Mouse (Mus musculus) liver, embryonic 11.5 days (tissue): ENCODE results near the gene Lrmda. TPM values are rescaled to one million over a fixed set of nuclear protein-coding genes. Genes with fewer than 3 reads are reported as not detected.

Experiments used
- ATAC-seq: fragments of 200-750 bp; cut with Nextera tagmentation; replicated peaks from 2 replicates; pipeline ENCODE4 v1.8.0; 2017; ENCODE audit warnings: moderate number of reproducible peaks, mild to moderate bottlenecking, moderate TSS enrichment, moderate library complexity; ENCODE audit not compliant: low FRiP score
- DNase-seq: peaks from one replicate; pipeline ENCODE4 v3.0.0-alpha.2; 2017; ENCODE audit warnings: low spot score
- H3K27ac ChIP-seq: fragments of 300-500 bp; sonication (generic); 2 replicates; pipeline ENCODE4 v1.5.1; 2014; ENCODE audit warnings: mild to moderate bottlenecking, low read depth, low read length, control low read depth
- H3K27me3 ChIP-seq: fragments of 300-500 bp; sonication (generic); replicated peaks from 2 replicates; pipeline ENCODE4 v1.6.1; 2014; ENCODE audit warnings: low read length, mixed read lengths; ENCODE audit not compliant: control insufficient read depth, insufficient read depth
- H3K36me3 ChIP-seq: fragments of 300-500 bp; sonication (generic); 2 replicates; pipeline ENCODE4 v1.6.1; 2014; ENCODE audit warnings: mild to moderate bottlenecking, low read length, moderate library complexity, mixed read lengths; ENCODE audit not compliant: control insufficient read depth, insufficient read depth
- H3K4me1 ChIP-seq: fragments of 300-500 bp; sonication (generic); replicated peaks from 2 replicates; pipeline ENCODE4 v1.6.1; 2014; ENCODE audit warnings: low read length, mixed read lengths; ENCODE audit not compliant: control insufficient read depth, insufficient read depth
- H3K4me2 ChIP-seq: fragments of 300-500 bp; sonication (generic); 2 replicates; pipeline ENCODE4 v1.6.1; 2014; ENCODE audit warnings: mild to moderate bottlenecking, control low read depth, moderate library complexity
- H3K4me3 ChIP-seq: fragments of 300-500 bp; sonication (generic); 2 replicates; pipeline ENCODE4 v1.5.1; 2014; ENCODE audit warnings: low read depth, low read length, control low read depth
- H3K9ac ChIP-seq: fragments of 300-500 bp; sonication (generic); 2 replicates; pipeline ENCODE4 v1.6.1; 2014; ENCODE audit warnings: low read depth, low read length, control low read depth
- H3K9me3 ChIP-seq: fragments of 300-500 bp; sonication (generic); 2 replicates; pipeline ENCODE4 v1.6.1; 2016; ENCODE audit warnings: low read length, inconsistent platforms, mixed read lengths; ENCODE audit not compliant: control insufficient read depth
- WGBS: fragments of 180-500 bp; shearing (Covaris S2); extraction: QIAGEN DNeasy Blood & Tissue Kit; methylation state at CpG from one replicate; pipeline ENCODE4 v1.1.7; 2014; 5-methylcytosine and 5-hydroxymethylcytosine counted together
- polyA plus RNA-seq: library from polyadenylated mRNA; unstranded; fragments of >200 nt; fragmentation: Nextera tagmentation; extraction: Ambion mirVana; gene quantifications from 2 replicates; pipeline ENCODE4 v1.2.1, GENCODE M21; 2014

Lrmda gene
- polyA plus RNA-seq, 1 experiment from 2014 or later: 0.53 TPM

DNA sequence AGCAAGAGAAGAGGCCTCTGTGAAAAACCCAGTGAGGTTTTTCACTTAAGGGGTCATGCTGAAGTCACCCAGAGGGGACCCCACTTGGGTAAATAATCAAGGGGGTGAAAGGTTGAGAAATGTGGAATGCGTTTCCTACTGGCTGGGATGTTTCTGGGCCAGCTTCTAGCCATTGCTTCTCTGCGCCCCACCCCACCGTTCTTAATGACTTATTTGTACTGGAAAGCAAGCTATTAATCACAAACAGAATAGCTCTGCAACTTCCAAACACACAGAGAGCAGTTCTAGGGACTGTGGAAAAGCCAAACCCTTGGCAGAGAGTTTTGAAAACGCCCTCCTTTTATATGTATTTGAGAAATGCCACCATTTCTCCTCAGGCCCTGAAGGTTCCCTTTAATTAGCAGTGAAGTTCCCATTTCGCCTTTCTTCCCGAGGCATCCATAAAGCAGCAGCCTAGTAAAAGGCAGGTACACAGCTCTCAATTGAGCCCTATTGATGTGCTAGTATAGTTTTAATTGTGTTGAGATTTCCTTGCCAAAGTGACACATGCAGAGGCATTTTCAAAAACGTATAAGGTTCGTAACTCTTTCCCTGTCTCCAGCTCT, 70.5 kb downstream of the Lrmda start:
- 66% methylated on average over 8 of the region's 8 CpGs for WGBS
- DNase-seq: no peak
- no peak overlapping the region for H3K4me2 ChIP-seq
- no peak overlapping the region for H3K9ac ChIP-seq
- H3K4me3 ChIP-seq: no peak overlapping the region
- ATAC-seq: no peak
- H3K4me1 ChIP-seq: peaks cover 2% of the 10 kb centered on the region; the same call in 1 of the 2 replicates
- H3K9me3 ChIP-seq: 0 out of 2 replicates have a peak, but pooled peaks cover 2% of the 10 kb centered on the region
- H3K36me3 ChIP-seq: no peaks in the 10 kb centered on the region
- H3K27me3 ChIP-seq: 0 out of 2 replicates have a peak, but pooled peaks cover 3% of the 10 kb centered on the region
- H3K27ac ChIP-seq: no peak overlapping the region

DNA sequence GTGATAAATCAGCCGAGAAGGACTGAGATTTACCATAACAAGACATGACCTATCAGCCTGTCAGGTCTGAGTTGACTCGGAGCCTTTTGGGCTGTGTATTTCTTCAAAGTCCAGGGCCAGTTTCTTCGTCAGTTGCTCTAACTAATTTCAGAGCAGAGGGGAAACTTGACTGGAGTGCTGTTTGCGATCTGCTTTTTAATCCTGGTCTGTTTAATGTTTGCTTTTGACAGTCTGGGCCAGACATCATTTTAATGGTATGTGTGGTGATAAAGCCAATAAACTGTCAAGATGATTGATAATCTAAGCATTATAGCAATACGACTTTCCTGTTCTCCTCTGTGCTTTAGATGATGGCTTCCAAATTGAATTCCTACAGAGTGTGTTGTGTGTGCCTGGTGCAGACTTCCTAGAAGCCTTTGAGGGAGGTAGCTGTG, 71.3 kb downstream of the Lrmda start:
- Histone ChIP-seq H3K4me2 (no peak overlapping the region), H3K4me1 (peaks cover 2% of the 10 kb centered on the region; the same call in 1 of the 2 replicates), H3K9ac (no peak overlapping the region), H3K4me3 (no peak overlapping the region), H3K9me3 (0 out of 2 replicates have a peak, but pooled peaks cover 2% of the 10 kb centered on the region), H3K36me3 (no peaks in the 10 kb centered on the region), H3K27me3 (0 out of 2 replicates have a peak, but pooled peaks cover 3% of the 10 kb centered on the region), H3K27ac (no peak overlapping the region)
- ATAC-seq (no peak), DNase-seq (no peak)
- WGBS: 50% methylated on average over 5 of the region's 5 CpGs

DNA sequence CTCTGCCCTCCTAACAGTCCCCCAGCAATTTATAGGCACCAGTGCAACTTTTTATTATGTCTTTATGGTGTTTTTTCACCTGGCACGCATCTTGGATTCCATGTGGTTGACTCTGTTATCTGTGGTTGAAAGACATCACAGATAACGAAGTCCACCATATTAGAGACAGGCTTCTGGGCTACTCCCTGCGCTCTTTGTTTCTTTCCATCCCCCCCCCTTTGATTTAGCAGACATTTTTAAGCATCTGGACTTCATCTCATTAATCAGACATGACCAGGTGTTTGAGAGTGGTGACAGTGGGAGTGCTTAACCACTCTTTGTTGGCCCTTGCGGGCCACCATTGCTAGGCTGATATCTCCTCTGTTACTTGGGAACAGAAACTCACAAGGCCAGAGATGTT, 71.8 kb downstream of the Lrmda start:
- no peak for ATAC-seq
- Histone ChIP-seq H3K27me3 (0 out of 2 replicates have a peak, but pooled peaks cover 3% of the 10 kb centered on the region), H3K9me3 (0 out of 2 replicates have a peak, but pooled peaks cover 2% of the 10 kb centered on the region), H3K27ac (no peak overlapping the region), H3K4me2 (no peak overlapping the region), H3K9ac (no peak overlapping the region), H3K4me1 (peaks cover 2% of the 10 kb centered on the region; the same call in 1 of the 2 replicates), H3K36me3 (no peaks in the 10 kb centered on the region), H3K4me3 (no peak overlapping the region)
- WGBS: 49% methylated on average over 4 of the region's 4 CpGs
- DNase-seq: no peak

DNA sequence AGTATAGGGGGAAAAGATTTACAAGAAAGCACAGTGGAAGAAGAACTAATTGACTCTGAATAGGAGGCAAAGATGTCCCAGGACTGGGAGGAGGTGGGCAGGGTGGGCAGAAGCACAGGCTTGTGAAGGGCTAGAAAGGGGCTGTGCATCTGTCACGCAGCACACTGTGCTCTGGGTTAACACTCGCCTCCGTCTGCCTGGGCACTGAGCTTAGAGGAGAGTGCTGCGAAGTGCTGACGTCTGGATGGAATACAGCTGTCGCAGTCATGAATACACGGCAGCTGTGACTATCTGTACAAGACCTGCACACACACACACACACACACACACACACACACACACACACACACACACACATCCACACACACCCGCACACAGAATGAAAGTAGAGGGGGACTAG, 73.6 kb downstream of the Lrmda start:
- ATAC-seq (no peak), DNase-seq (no peak)
- WGBS: 52% methylated on average over 8 of the region's 8 CpGs
- H3K36me3 ChIP-seq: no peaks in the 10 kb centered on the region
- no peak overlapping the region for H3K27ac ChIP-seq
- H3K4me2 ChIP-seq: no peak overlapping the region
- 0 out of 2 replicates have a peak, but pooled peaks cover 2% of the 10 kb centered on the region for H3K9me3 ChIP-seq
- H3K4me3 ChIP-seq: no peak overlapping the region
- H3K27me3 ChIP-seq: 0 out of 2 replicates have a peak, but pooled peaks cover 3% of the 10 kb centered on the region
- H3K4me1 ChIP-seq: peaks cover 2% of the 10 kb centered on the region; the same call in 1 of the 2 replicates
- no peak overlapping the region for H3K9ac ChIP-seq

DNA sequence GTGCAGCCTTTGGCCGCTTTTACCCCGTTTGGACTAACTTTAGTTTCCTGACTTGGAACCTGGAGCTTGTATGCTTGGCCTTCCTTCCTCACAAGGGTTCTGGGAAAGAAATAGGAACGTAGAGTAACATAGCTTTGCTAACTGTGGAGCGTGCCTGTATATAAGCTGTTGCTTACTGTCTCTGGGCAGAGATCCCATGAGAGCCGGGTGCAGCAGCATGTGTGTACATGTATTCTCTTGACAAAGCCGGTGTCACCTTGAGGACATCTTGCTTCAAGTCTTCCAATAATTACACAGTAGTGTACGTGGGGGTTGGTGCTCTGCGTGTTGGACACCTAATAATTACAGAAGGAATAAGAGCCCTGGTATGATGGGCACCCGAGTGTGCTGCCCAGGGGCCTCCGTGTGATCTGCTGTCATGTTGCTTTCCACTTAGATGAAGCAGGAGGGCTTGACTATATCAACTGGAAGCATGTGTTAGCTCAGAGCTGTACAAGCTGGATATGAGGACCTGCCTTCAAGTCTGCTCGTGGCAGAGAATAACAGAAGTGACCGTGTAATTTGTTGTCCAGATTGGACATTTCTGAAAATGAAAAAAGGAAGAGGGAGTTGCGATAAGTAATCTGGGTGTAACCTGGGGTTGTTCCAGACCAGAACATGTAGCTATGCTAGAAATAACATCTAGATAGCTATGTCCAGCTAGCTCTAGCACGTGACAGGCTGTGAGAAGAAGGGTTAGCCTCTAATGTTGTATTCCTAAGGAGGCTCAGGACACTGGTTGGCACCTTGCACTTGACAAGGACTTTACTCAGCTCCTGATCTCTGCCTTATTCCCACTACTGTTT, 82.7 kb downstream of the Lrmda start:
- no peak overlapping the region for H3K27ac ChIP-seq
- ATAC-seq (no peak), DNase-seq (no peak)
- no peak overlapping the region for H3K4me2 ChIP-seq
- no peaks in the 10 kb centered on the region for H3K4me1 ChIP-seq
- WGBS: 80% methylated on average over 14 of the region's 14 CpGs
- no peaks in the 10 kb centered on the region for H3K36me3 ChIP-seq
- no peak overlapping the region for H3K9ac ChIP-seq
- no peak overlapping the region for H3K4me3 ChIP-seq
- H3K9me3 ChIP-seq: no peaks in the 10 kb centered on the region
- no peaks in the 10 kb centered on the region for H3K27me3 ChIP-seq

DNA sequence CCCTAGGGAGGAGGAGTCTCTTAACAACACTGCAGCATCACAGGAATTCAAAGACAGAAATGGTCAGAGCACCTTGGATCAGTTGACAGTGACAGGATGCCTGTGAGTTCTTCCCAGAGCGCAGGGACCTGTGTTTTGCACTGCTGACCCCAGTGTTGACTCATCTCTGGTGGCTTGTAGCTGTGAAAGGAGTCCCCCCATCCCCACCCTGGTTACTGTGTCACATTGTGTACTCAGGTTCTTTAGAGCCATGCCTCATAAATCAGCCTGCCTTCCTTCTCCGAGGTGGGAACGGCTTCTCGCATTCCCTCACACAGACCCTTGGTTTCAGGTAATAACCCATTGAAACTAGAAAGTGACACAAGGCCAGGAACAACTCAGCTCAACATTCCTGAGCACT, 86.3 kb downstream of the Lrmda start:
- no peaks in the 10 kb centered on the region for H3K36me3 ChIP-seq
- H3K27ac ChIP-seq: no peak overlapping the region
- DNase-seq (no peak), ATAC-seq (no peak)
- no peak overlapping the region for H3K4me2 ChIP-seq
- H3K4me1 ChIP-seq: no peaks in the 10 kb centered on the region
- H3K9me3 ChIP-seq: no peaks in the 10 kb centered on the region
- H3K27me3 ChIP-seq: no peaks in the 10 kb centered on the region
- H3K9ac ChIP-seq: no peak overlapping the region
- H3K4me3 ChIP-seq: no peak overlapping the region
- 78% methylated on average over 4 of the region's 4 CpGs for WGBS

DNA sequence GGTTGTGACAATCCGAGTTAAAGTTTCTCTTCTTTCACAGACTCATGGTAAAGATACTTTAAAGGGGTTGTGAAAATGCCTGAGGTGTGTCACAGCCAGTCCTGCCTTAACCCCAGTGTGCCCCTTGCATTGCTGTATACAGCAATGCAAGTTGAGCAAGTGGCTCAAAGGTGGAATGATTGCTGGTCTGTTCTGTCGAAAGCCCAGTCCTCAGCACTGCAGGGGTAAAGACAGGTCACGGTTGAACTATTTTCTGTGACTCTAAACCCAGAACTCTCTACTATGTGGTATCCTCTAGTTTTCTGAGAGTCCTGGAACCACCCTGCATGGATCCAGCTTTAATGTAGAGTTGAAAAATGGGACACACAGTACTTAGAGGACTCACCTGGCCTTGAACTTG, 87.3 kb downstream of the Lrmda start:
- H3K4me1 ChIP-seq: no peaks in the 10 kb centered on the region
- no peaks in the 10 kb centered on the region for H3K9me3 ChIP-seq
- no peak overlapping the region for H3K9ac ChIP-seq
- no peak overlapping the region for H3K4me3 ChIP-seq
- no peak overlapping the region for H3K27ac ChIP-seq
- no peak for ATAC-seq
- no peak for DNase-seq
- no peaks in the 10 kb centered on the region for H3K27me3 ChIP-seq
- H3K4me2 ChIP-seq: no peak overlapping the region
- no peaks in the 10 kb centered on the region for H3K36me3 ChIP-seq
- 79% methylated on average over 3 of the region's 3 CpGs for WGBS

DNA sequence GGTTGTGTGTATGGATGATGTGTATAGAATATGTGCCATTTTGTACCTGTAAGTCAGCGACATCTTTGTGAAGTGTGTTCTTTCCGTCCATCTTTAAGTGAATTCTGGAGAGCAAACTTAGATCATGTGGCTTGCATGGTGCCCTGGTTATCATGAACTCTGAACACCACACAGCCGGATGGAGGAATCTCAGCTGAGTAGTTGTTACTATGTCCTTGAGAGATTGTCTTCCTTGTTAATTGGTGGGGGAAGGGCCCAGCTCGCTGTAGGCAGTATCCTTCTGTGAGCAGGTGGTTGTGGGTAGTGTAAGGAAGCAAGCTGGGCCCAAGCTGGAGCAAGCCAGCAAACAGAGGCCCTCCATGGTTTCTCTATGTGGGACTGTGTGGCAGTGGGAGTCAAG, 89.9 kb downstream of the Lrmda start:
- ATAC-seq (no peak), DNase-seq (no peak)
- no peak overlapping the region for H3K9ac ChIP-seq
- 62% methylated on average over 4 of the region's 4 CpGs for WGBS
- no peaks in the 10 kb centered on the region for H3K27me3 ChIP-seq
- no peak overlapping the region for H3K4me2 ChIP-seq
- H3K36me3 ChIP-seq: no peaks in the 10 kb centered on the region
- no peak overlapping the region for H3K27ac ChIP-seq
- H3K4me1 ChIP-seq: no peaks in the 10 kb centered on the region
- H3K9me3 ChIP-seq: no peaks in the 10 kb centered on the region
- H3K4me3 ChIP-seq: no peak overlapping the region
